Mouse (Mus musculus): ENCODE results near the gene Rnf215. TPM values are rescaled to one million over a fixed set of nuclear protein-coding genes. Genes with fewer than 3 reads are reported as not detected.
"Not testable (repeated sequence)": the region's sequence is repeated elsewhere in the genome, so short reads cannot be mapped to it uniquely, and the experiment has no call there.

The Rnf215 gene
- total RNA-seq, 2 experiments from 2014 or later: 4.6 to 6.3 TPM

- TF ChIP-seq CTCF (IDR thresholded peaks at IDR 0.05): peak; percentile 14; the same call in 1 of the 2 replicates
- Histone ChIP-seq H3K27ac (peak within 1 kb of the TSS; percentile 89), H3K4me3 (peak within 1 kb of the TSS; percentile 98)
- peak; percentile 97 for DNase-seq
- intact Hi-C loops (cut with DNase I): loop anchor here (1.0 to 10.0 kb wide), 2 partner anchors 25 to 55 kb away; partner anchors contain the start of genes Castor1 and Rnf215
These were observed 25.1 kb downstream of the Rnf215 start, which contains the start of the genes Ccdc157 and Sf3a1 for GRCm38 (mm10) chr11:4159808-4160708. Ccdc157 (minus strand) TSS chr11:4160293. Sf3a1 (plus strand) TSS chr11:4160350.

- intact Hi-C loops (cut with DNase I): loop anchor here (1.0 to 10.0 kb wide), 2 partner anchors 26 to 54 kb away; partner anchors contain the start of genes Castor1 and Rnf215
- peak overlapping the region; percentile 98 for H3K4me3 ChIP-seq
- TF ChIP-seq CTCF (IDR thresholded peaks at IDR 0.05): no peak
- DNase-seq: no peak
- H3K27ac ChIP-seq: peak overlapping the region; percentile 89
These were observed 25.9 kb downstream of the Rnf215 start for GRCm38 (mm10) chr11:4160758-4161480.

- Histone ChIP-seq H3K27ac (no peak overlapping the region), H3K4me3 (no peak overlapping the region)
- no peak for TF ChIP-seq CTCF (IDR thresholded peaks at IDR 0.05)
- intact Hi-C loops (cut with DNase I): loop anchor here (10.0 kb wide), 1 partner anchor 50 kb away; the partner anchor contains the start of gene Castor1
- DNase-seq: no peak
These were observed 29.7 kb downstream of the Rnf215 start for GRCm38 (mm10) chr11:4164701-4165100.

GRCm38 (mm10) chr11:4166467-4167090, 31.6 kb downstream of the Rnf215 start:
- no peak for TF ChIP-seq CTCF (IDR thresholded peaks at IDR 0.05)
- Histone ChIP-seq H3K27ac (no peak overlapping the region), H3K4me3 (no peak overlapping the region)
- intact Hi-C loops (cut with DNase I): loop anchor here (10.0 kb wide), 1 partner anchor 48 kb away; the partner anchor contains the start of gene Castor1
- DNase-seq: no peak

GRCm38 (mm10) chr11:4174586-4174985, 39.6 kb downstream of the Rnf215 start:
- peak overlapping the region; percentile 22 for H3K4me3 ChIP-seq
- peak; percentile 95 for DNase-seq
- intact Hi-C loops (cut with DNase I): no loop called here
- H3K27ac ChIP-seq: peak overlapping the region; percentile 78
- TF ChIP-seq CTCF (IDR thresholded peaks at IDR 0.05): 0 out of 2 replicates have a peak, but pooled peaks have one; percentile 0

- DNase-seq: peak; percentile 61
- intact Hi-C loops (cut with DNase I): no loop called here
- Histone ChIP-seq H3K4me3 (no peak overlapping the region), H3K27ac (peak overlapping the region; percentile 44)
- no peak for TF ChIP-seq CTCF (IDR thresholded peaks at IDR 0.05)
These were observed 42.7 kb downstream of the Rnf215 start for GRCm38 (mm10) chr11:4177716-4178115.

- DNase-seq: no peak
- Histone ChIP-seq H3K4me3 (no peak overlapping the region), H3K27ac (peak overlapping the region; percentile 48)
- no peak for TF ChIP-seq CTCF (IDR thresholded peaks at IDR 0.05)
- intact Hi-C loops (cut with DNase I): no loop called here
These were observed 47.1 kb downstream of the Rnf215 start for GRCm38 (mm10) chr11:4182061-4182460.

- TF ChIP-seq CTCF (IDR thresholded peaks at IDR 0.05): no peak
- no peak for DNase-seq
- intact Hi-C loops (cut with DNase I): no loop called here
- Histone ChIP-seq H3K4me3 (no peak overlapping the region), H3K27ac (peak overlapping the region; percentile 48)
These were observed 48.5 kb downstream of the Rnf215 start for GRCm38 (mm10) chr11:4183511-4183910.

- peak; percentile 29; the same call in 1 of the 2 replicates for TF ChIP-seq CTCF (IDR thresholded peaks at IDR 0.05)
- Histone ChIP-seq H3K4me3 (no peak overlapping the region), H3K27ac (peak overlapping the region; percentile 48)
- DNase-seq: no peak
- intact Hi-C loops (cut with DNase I): no loop called here
These were observed 49.4 kb downstream of the Rnf215 start for GRCm38 (mm10) chr11:4184251-4184952.

GRCm38 (mm10) chr11:4185480-4185879, 50.5 kb downstream of the Rnf215 start:
- intact Hi-C loops (cut with DNase I); H3K27ac ChIP-seq; H3K4me3 ChIP-seq; DNase-seq: not testable (repeated sequence)

- intact Hi-C loops (cut with DNase I): no loop called here
- peak; percentile 25; the same call in 1 of the 2 replicates for TF ChIP-seq CTCF (IDR thresholded peaks at IDR 0.05)
- peak within 1 kb of the TSS; percentile 93 for H3K27ac ChIP-seq
- peak within 1 kb of the TSS; percentile 90 for H3K4me3 ChIP-seq
- peak; percentile 99 for DNase-seq
These were observed 51.7 kb downstream of the Rnf215 start, which contains the start of gene Tbc1d10a for GRCm38 (mm10) chr11:4186486-4187317. Tbc1d10a (plus strand) TSS chr11:4186789.

All from gastrocnemius, adult 2 months (tissue).